Mouse (Mus musculus): ENCODE data around the gene Col15a1.

- TF ChIP-seq CTCF (conservative IDR thresholded peaks at IDR 0.05; ENCODE audit: insufficient read depth, insufficient read length, low read depth, low read length), result no peak
- no peak for TF ChIP-seq POLR2A (IDR thresholded peaks at IDR 0.05; ENCODE audit: low read depth, low read length)
These were observed 12.6 kb downstream of the Col15a1 start for GRCm38 (mm10) chr4:47220544-47220943.

All from kidney, adult 2 months (tissue).